Mouse (Mus musculus): ENCODE data around the gene Ubiad1.

Ubiad1 gene

GRCm38 (mm10) chr4:148444250-148444967, at the start of gene Ubiad1:
TSS of gene Ubiad1 (minus strand) at chr4:148444771.
- DNase-seq (ENCODE audit: low spot score) = peak; percentile 92

DNA sequence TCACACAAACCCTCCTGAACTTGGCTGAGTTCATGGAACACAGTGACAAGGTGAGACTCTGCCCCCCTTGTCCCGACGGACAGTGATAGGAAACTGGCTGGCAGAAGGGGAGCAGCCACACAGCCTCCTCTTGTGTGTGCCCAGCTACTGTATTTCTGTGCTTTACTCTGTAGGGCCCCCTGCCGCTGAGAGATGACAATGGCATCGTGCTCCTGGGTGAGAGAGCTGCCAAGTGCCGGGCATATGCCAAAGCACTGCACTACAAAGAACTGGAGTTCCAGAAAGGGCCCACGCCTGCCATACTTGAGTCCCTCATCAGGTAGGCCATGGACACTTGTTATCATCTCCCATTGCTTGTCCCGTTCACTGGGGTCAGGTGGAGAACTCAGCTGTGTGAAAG, 46.9 kb upstream of the Ubiad1 start:
- no peak for DNase-seq (ENCODE audit: low spot score)

GRCm38 (mm10) chr4:148490502-148490901, 45.9 kb upstream of the Ubiad1 start:
- DNase-seq (ENCODE audit: low spot score) = no peak

DNA sequence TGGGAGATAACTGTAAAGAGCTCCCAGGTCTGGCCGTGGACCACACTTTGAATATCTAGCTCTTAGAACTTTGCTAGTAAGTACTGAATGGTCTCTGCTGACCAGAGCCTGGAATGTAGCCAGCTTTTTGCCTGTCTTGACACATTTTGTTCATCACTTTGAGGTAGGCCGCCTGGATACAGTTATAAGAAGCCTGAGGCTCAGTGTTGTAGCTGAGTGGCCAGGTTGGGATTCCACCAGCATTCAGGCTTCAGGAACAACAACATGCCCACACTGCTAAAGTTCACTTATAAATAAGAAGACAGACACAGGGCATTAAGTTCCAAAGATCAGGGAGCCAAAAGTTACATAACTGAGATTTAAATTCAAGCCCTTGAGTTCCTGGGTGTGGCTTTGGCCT, 43.3 kb upstream of the Ubiad1 start:
- DNase-seq (ENCODE audit: low spot score) = no peak

GRCm38 (mm10) chr4:148484511-148484910, 39.9 kb upstream of the Ubiad1 start:
- DNase-seq (ENCODE audit: low spot score) = no peak

GRCm38 (mm10) chr4:148481557-148482168, 37.1 kb upstream of the Ubiad1 start:
- DNase-seq (ENCODE audit: low spot score) = no peak

GRCm38 (mm10) chr4:148480245-148480644, 35.7 kb upstream of the Ubiad1 start:
- no peak for DNase-seq (ENCODE audit: low spot score)

DNA sequence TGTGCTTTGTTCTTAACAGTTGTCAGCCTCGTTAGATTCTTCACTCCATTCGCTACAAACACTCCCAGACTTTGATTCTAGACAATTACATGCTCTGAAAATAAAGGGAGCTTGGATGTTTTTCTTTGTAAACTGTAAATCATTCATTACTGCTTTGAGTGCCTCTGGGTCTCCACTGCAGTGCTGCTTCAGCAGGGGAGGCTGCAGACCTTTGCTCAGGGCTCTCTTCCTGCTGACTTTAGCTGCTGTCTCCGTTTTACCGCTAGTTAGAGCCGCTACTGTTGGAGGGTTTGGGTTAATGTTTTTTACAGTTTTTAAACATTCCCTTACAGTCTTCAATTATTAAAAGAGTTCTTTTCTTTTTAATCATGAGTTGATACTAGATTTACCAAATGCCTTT, 28.9 kb upstream of the Ubiad1 start:
- no peak for DNase-seq (ENCODE audit: low spot score)

GRCm38 (mm10) chr4:148472436-148473174, 28.0 kb upstream of the Ubiad1 start:
- no peak for DNase-seq (ENCODE audit: low spot score)

DNA sequence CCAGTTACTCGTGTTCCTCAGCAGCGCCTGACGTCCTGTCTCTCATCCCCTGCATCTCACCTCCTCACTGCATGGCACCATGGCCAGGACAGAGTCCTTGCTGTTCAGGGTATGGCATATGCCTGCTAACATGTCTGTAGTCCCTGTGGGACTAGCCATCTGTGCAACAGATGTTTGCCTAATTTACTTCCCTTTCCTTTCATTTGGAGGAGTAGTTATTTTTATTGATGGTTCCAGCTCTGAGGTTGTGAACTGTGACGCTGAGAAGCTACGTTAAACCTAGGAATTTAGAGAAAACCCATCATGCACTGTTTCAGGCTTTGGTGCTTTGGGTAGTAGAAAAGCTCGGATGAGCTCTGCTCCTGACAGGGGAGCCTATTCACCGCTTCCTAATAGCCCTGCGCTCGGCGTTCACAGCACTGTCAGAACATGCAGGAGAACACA, 26.8 kb upstream of the Ubiad1 start:
- DNase-seq (ENCODE audit: low spot score) = peak; percentile 66

GRCm38 (mm10) chr4:148469487-148470252, 25.1 kb upstream of the Ubiad1 start:
- no peak for DNase-seq (ENCODE audit: low spot score)

DNA sequence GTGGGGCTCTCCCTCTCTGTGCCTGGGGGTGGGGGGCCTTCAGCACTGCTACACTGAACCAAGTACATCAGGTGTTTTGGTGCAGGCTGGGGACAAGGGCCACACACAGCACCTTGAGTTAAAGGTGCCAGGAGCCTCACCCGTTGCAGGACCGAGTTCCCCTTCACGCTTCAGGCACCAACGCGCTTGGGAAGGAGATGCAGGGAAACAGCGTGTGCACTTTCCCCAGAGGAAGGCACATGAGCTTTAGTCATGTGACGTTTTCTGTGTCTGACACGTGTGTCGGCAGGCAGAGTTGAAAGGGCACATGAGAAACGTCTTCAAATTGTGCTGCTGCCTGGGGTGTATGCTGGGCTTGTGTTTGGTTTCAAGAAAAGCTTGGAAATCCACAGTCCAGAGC, 23.8 kb upstream of the Ubiad1 start:
- DNase-seq (ENCODE audit: low spot score) = no peak

DNA sequence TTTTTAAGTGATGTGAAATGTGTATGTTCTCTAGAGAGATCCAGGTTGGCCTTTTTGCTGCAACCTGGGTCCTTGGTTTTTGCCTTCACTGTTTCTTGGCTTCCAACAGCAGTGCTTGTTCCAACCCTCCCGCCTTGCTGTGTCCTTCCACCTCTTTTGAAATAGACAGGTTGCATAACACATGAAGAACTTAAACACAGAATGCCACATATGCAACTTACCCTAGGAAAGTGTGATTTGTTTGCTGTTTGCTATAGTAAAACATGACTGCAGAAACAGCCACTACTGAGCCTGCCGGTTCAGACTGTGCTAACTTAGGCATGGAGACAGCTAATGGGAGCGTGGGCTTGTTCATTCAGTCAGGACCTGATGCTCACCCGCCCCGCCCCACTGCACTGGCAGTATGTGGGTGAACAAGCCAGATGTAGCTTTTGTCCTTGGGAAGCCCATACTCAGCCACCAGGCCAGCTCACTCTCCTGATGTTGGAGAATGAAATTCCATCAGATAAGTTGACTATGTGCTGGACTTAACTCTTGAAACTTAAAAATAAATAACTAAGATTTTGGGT, 22.0 kb upstream of the Ubiad1 start:
- no peak for DNase-seq (ENCODE audit: low spot score)

GRCm38 (mm10) chr4:148464869-148465268, 20.3 kb upstream of the Ubiad1 start:
- no peak for DNase-seq (ENCODE audit: low spot score)

GRCm38 (mm10) chr4:148464301-148464700, 19.7 kb upstream of the Ubiad1 start:
- no peak for DNase-seq (ENCODE audit: low spot score)

- DNase-seq (ENCODE audit: low spot score) = peak; percentile 30
Measured at GRCm38 (mm10) chr4:148463208-148463960, 18.8 kb upstream of the Ubiad1 start.

DNA sequence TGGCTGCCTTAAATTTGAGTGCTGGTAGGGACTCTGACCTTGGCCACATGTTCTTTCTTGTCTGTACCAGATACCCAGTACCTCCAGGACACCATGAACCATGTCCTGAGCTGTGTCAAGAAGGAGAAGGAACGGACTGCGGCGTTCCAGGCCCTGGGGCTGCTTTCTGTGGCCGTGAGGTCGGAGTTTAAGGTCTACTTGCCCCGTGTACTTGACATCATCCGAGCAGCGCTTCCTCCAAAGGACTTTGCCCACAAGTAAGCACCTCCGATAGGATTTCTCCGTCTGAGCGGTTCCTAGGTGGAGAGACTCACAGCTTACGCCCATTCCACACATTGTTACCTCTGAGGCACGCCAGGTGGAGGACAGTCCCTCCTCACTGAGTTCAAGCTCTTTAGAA, 18.1 kb upstream of the Ubiad1 start:
- DNase-seq (ENCODE audit: low spot score) = no peak

- DNase-seq (ENCODE audit: low spot score) = no peak
Measured at GRCm38 (mm10) chr4:148461772-148462171, 17.2 kb upstream of the Ubiad1 start.

- DNase-seq (ENCODE audit: low spot score) = no peak
Measured at GRCm38 (mm10) chr4:148460656-148461284, 16.2 kb upstream of the Ubiad1 start.

- no peak for DNase-seq (ENCODE audit: low spot score)
Measured at GRCm38 (mm10) chr4:148455477-148456025, 11.0 kb upstream of the Ubiad1 start.
